Mouse (Mus musculus): ENCODE measurements around the gene Gbp10. TPM values are rescaled to one million over a fixed set of nuclear protein-coding genes. Genes with fewer than 3 reads are reported as not detected.
"Not testable (repeated sequence)": the region's sequence is repeated elsewhere in the genome, so short reads cannot be mapped to it uniquely, and the experiment has no call there.

Gene Gbp10
- polyA plus RNA-seq, 1 experiment from 2014 or later, result not detected

DNA sequence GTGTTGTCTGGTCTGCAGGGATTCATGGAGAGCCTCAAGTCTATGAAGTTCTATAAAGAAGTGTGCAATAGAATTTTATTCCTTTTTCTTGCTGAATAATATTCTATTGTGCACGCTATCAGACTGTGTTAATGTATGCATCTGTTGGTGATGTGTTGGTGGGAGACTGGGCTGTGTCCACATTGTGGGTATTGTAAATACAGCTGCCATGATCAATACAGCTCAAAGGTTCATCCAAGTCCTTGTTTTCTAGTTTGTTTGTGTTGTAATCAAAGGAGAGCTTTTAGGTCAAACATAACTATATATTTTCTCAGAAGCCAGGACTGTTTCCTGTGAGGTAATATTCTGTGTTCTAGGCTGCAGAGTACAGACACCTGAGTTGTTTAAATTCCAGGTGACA lies 40.2 kb downstream of the Gbp10 start:
- ATAC-seq; H3K9ac ChIP-seq (ENCODE audit: low read depth, low read length); H3K27ac ChIP-seq (ENCODE audit: low read depth, low read length); H3K4me2 ChIP-seq (replicated peaks; ENCODE audit: low read depth); H3K4me1 ChIP-seq (replicated peaks; ENCODE audit: control insufficient read depth, insufficient read depth, low read length); H3K9me3 ChIP-seq (ENCODE audit: control insufficient read depth); H3K36me3 ChIP-seq (ENCODE audit: control insufficient read depth, insufficient read depth); H3K4me3 ChIP-seq (ENCODE audit: low read depth, low read length); H3K27me3 ChIP-seq (replicated peaks; ENCODE audit: control insufficient read depth, insufficient read depth, low read length): not testable (repeated sequence)
- WGBS, result 94% methylated on average over 1 of the region's 1 CpGs

DNA sequence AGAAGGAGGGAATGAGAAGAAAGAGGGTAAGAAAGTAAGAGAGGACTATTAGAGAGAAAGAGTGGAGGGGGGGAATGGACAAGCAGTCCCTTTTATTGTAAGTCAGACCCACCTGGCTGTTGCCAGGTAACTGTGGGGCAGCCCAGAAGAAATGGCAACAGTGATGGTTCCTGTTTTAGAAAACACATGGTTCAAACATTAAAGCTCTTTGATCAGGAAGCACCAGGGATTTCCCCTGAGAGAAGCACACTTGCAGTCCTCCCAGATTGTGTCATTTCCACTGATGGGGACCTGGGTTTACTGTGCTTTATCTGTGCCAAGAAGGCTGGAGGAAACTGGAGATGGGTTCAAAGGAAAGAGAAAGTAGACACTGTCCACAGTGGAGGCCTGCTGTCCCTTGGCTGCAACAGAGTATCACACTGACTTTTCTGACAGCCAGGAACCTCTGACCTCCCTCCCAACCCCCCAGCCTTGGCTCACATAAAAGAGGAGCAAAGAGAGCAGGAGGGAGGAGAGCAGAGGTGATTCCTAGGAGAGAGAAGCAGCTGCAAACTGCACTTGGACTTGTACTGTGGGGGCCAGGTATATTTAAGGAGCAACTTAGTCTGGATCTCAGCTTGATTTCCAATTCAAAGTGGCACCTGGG lies 41.3 kb downstream of the Gbp10 start:
- H3K9me3 ChIP-seq (ENCODE audit: control insufficient read depth); H3K4me3 ChIP-seq (ENCODE audit: low read depth, low read length); H3K36me3 ChIP-seq (ENCODE audit: control insufficient read depth, insufficient read depth); H3K27me3 ChIP-seq (replicated peaks; ENCODE audit: control insufficient read depth, insufficient read depth, low read length); H3K4me1 ChIP-seq (replicated peaks; ENCODE audit: control insufficient read depth, insufficient read depth, low read length); H3K9ac ChIP-seq (ENCODE audit: low read depth, low read length); ATAC-seq; H3K4me2 ChIP-seq (replicated peaks; ENCODE audit: low read depth); H3K27ac ChIP-seq (ENCODE audit: low read depth, low read length): not testable (repeated sequence)

DNA sequence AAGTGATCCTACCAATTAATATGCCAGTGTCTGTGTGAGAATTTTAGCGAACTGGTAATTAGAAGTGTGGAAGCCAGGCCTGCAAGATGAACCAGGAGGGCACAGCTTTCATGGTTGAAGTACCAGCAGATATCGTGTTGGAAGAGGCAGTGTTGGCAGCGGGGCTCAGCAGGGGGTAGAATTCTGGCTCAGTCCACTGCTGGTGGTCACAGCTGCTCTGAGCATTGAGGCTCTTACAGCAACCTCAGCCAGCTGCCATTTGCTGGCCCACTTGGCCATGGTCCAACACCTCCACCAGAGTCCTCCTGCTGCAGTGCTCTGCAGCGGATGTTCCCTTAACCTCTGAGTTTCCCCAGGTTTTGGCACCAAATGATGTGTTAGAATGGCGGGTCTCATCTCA lies 43.0 kb downstream of the Gbp10 start:
- 84% methylated on average over 5 of the region's 5 CpGs for WGBS
- not testable (repeated sequence) for H3K4me3 ChIP-seq (ENCODE audit: low read depth, low read length)

DNA sequence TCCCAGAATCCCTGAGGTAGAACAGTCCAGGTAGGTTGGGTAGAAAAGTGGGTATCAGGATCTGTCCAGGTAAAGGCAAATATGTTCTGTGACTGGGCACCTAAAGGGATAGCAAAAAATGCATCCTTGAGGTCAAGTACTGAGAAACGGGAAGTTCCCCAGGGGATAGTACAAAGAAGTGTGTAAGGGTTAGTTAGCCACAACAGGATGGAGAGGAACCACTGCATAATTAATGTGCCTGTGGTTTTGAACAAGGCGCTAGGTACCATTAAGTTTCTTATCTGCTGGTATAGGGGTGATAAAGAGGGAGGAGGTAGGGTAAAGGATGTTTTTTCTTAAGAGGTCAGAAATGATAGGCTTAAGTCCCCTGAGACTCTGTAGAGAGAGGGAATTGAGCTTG lies 46.8 kb downstream of the Gbp10 start:
- not testable (repeated sequence) for H3K4me1 ChIP-seq (replicated peaks; ENCODE audit: control insufficient read depth, insufficient read depth, low read length); H3K4me3 ChIP-seq (ENCODE audit: low read depth, low read length); H3K4me2 ChIP-seq (replicated peaks; ENCODE audit: low read depth); H3K9ac ChIP-seq (ENCODE audit: low read depth, low read length); H3K27me3 ChIP-seq (replicated peaks; ENCODE audit: control insufficient read depth, insufficient read depth, low read length); H3K36me3 ChIP-seq (ENCODE audit: control insufficient read depth, insufficient read depth); H3K9me3 ChIP-seq (ENCODE audit: control insufficient read depth); H3K27ac ChIP-seq (ENCODE audit: low read depth, low read length); ATAC-seq
- WGBS, result 58% methylated on average over 2 of the region's 2 CpGs

More for the DNA sequence above, 43.0 kb downstream of the Gbp10 start:
- H3K4me2 ChIP-seq (replicated peaks; ENCODE audit: low read depth); H3K9ac ChIP-seq (ENCODE audit: low read depth, low read length); H3K27me3 ChIP-seq (replicated peaks; ENCODE audit: control insufficient read depth, insufficient read depth, low read length); H3K27ac ChIP-seq (ENCODE audit: low read depth, low read length); H3K36me3 ChIP-seq (ENCODE audit: control insufficient read depth, insufficient read depth); H3K4me1 ChIP-seq (replicated peaks; ENCODE audit: control insufficient read depth, insufficient read depth, low read length); ATAC-seq; H3K9me3 ChIP-seq (ENCODE audit: control insufficient read depth): not testable (repeated sequence)

GRCm38 (mm10) chr5:105181446-105181845 lies 57.9 kb downstream of the Gbp10 start:
- Histone ChIP-seq H3K36me3 (ENCODE audit: control insufficient read depth, insufficient read depth) (no peaks in the 10 kb centered on the region), H3K27me3 (replicated peaks; ENCODE audit: control insufficient read depth, insufficient read depth, low read length) (no peaks in the 10 kb centered on the region), H3K27ac (ENCODE audit: low read depth, low read length) (no peak overlapping the region), H3K4me3 (ENCODE audit: low read depth, low read length) (no peak overlapping the region), H3K9me3 (ENCODE audit: control insufficient read depth) (no peaks in the 10 kb centered on the region), H3K4me1 (replicated peaks; ENCODE audit: control insufficient read depth, insufficient read depth, low read length) (no peaks in the 10 kb centered on the region), H3K4me2 (replicated peaks; ENCODE audit: low read depth) (no peak overlapping the region), H3K9ac (ENCODE audit: low read depth, low read length) (no peak overlapping the region)
- ATAC-seq, result no peak
- TF ChIP-seq CTCF (IDR thresholded peaks at IDR 0.05; ENCODE audit: low read depth), result no peak

Other genes starting within 250 kb of the Gbp10 start
- 1.7 TPM in 2 replicates for gene Gbp9, start 100.0 kb downstream of the Gbp10 start, polyA plus RNA-seq (2015; fragmentation: Nextera tagmentation; extraction: Ambion mirVana)
- gene Gbp8, start 100.0 kb downstream of the Gbp10 start, polyA plus RNA-seq (2015; fragmentation: Nextera tagmentation; extraction: Ambion mirVana), result 1.5 TPM in 2 replicates
- gene Gbp4, start 99.9 kb downstream of the Gbp10 start, polyA plus RNA-seq (2015; fragmentation: Nextera tagmentation; extraction: Ambion mirVana), result 0.90 and 1.6 TPM in 2 replicates
- not detected in 2 replicates for gene Gm43302, start 54.2 kb upstream of the Gbp10 start, polyA plus RNA-seq (2015; fragmentation: Nextera tagmentation; extraction: Ambion mirVana)
- gene Gbp6, start 54.2 kb upstream of the Gbp10 start, polyA plus RNA-seq (2015; fragmentation: Nextera tagmentation; extraction: Ambion mirVana), result 1.8 and 1.9 TPM in 2 replicates
- gene Lrrc8b, start 176.2 kb upstream of the Gbp10 start, polyA plus RNA-seq (2015; fragmentation: Nextera tagmentation; extraction: Ambion mirVana), result 12.2 and 12.6 TPM in 2 replicates